Mouse (Mus musculus) kidney, postnatal 14 days (tissue): ENCODE data around the gene Pdgfb.
A peak's percentile ranks its signal among the peaks of the same experiment; 100 is the strongest.

ENCODE experiments used
- DNase-seq: peaks from one replicate; pipeline ENCODE4 v3.0.0; 2022; ENCODE audit warnings: mixed read lengths

Gene Pdgfb

GRCm38 (mm10) chr15:80008461-80008860 lies 6.3 kb downstream of the Pdgfb start:
- DNase-seq = no peak

GRCm38 (mm10) chr15:80006156-80006555 lies 8.6 kb downstream of the Pdgfb start:
- DNase-seq = no peak

GRCm38 (mm10) chr15:80005436-80005835 lies 9.3 kb downstream of the Pdgfb start:
- no peak for DNase-seq

- DNase-seq = peak; percentile 78
These were observed 10.0 kb downstream of the Pdgfb start for GRCm38 (mm10) chr15:80004644-80005340.

- no peak for DNase-seq
These were observed 11.2 kb downstream of the Pdgfb start for GRCm38 (mm10) chr15:80003581-80003980.

- DNase-seq = no peak
These were observed 13.2 kb downstream of the Pdgfb start for GRCm38 (mm10) chr15:80001601-80002000.

- peak; percentile 55 for DNase-seq
These were observed 14.1 kb downstream of the Pdgfb start for GRCm38 (mm10) chr15:80000694-80001093.

- DNase-seq = no peak
These were observed 16.8 kb downstream of the Pdgfb start for GRCm38 (mm10) chr15:79997988-79998387.

- DNase-seq = peak; percentile 66
These were observed 18.0 kb downstream of the Pdgfb start for GRCm38 (mm10) chr15:79996781-79997180.

- no peak for DNase-seq
These were observed 19.2 kb downstream of the Pdgfb start for GRCm38 (mm10) chr15:79995552-79995951.

GRCm38 (mm10) chr15:79994566-79994965 lies 20.2 kb downstream of the Pdgfb start:
- no peak for DNase-seq

GRCm38 (mm10) chr15:79986182-79986581 lies 28.6 kb downstream of the Pdgfb start:
- DNase-seq = no peak

- no peak for DNase-seq
These were observed 29.3 kb downstream of the Pdgfb start for GRCm38 (mm10) chr15:79985471-79985870.

- DNase-seq = no peak
These were observed 30.6 kb downstream of the Pdgfb start for GRCm38 (mm10) chr15:79984152-79984551.

GRCm38 (mm10) chr15:79980716-79981115 lies 34.1 kb downstream of the Pdgfb start:
- DNase-seq = peak; percentile 41

GRCm38 (mm10) chr15:79972186-79972585 lies 42.6 kb downstream of the Pdgfb start:
- no peak for DNase-seq

- DNase-seq = no peak
These were observed 43.8 kb downstream of the Pdgfb start, which contains the start of gene Cbx7 for GRCm38 (mm10) chr15:79970940-79971339. Cbx7 (minus strand) TSS chr15:79971119.

GRCm38 (mm10) chr15:79970491-79970890 lies 44.3 kb downstream of the Pdgfb start:
- no peak for DNase-seq

- no peak for DNase-seq
These were observed 47.4 kb downstream of the Pdgfb start for GRCm38 (mm10) chr15:79967346-79967745.

- no peak for DNase-seq
These were observed 50.4 kb downstream of the Pdgfb start for GRCm38 (mm10) chr15:79964376-79964775.

GRCm38 (mm10) chr15:79962661-79963060 lies 52.1 kb downstream of the Pdgfb start:
- DNase-seq = no peak

GRCm38 (mm10) chr15:79961366-79961921 lies 53.3 kb downstream of the Pdgfb start:
- no peak for DNase-seq

- no peak for DNase-seq
These were observed 56.4 kb downstream of the Pdgfb start for GRCm38 (mm10) chr15:79958418-79958817.

GRCm38 (mm10) chr15:79956559-79956958 lies 58.2 kb downstream of the Pdgfb start:
- DNase-seq = no peak

- peak; percentile 48 for DNase-seq
These were observed 61.3 kb downstream of the Pdgfb start for GRCm38 (mm10) chr15:79953470-79953869.
